Mouse (Mus musculus): ENCODE measurements at regions not wholly inside any gene's neighbourhood (a gene's known extent, or its start where the extent isn't known, plus 50 kb on each side); places are given as distances from the start of the nearest gene placed in this dataset.

DNA sequence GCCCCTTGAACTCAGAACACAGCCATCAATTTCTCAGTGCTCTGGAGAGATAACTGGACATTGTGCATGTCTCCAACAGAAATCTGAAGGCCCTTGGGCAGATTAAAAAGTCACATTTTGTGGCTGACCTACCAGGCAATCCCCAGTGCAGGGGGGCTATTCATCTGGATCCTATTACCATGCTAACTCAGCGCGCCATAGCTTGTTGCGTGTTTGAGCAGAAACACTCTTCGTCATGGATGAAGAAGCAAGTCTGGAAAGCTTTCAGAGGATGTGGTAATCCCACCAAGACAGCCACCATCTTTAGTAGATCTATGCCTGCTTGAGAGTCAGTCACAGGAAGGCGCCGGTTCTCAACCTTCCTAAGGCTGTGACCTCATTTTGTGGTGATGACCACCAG, 243.9 kb downstream of the Sipa1l2 start:
- no peak for DNase-seq (ENCODE audit: low read depth)

DNA sequence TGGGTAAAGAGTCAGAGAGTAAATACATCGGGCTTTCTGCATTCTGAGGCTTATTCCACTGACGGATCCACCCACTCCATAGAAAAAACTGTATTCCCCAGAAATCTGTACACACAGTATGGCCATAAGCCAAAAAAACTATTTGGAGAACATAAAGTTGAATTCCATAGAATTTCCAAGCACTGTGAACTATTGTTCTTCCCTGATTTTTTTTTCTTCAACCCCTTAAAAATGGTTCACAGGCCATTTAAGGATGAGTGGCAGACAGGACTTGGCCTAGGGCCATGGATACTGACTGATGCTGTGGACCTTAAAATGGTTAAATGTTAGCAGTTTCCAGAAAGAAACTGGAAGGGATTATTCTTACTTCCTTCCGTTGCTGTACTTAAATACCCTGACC, 247.0 kb downstream of the Sipa1l2 start:
- DNase-seq (ENCODE audit: low read depth) = no peak

DNA sequence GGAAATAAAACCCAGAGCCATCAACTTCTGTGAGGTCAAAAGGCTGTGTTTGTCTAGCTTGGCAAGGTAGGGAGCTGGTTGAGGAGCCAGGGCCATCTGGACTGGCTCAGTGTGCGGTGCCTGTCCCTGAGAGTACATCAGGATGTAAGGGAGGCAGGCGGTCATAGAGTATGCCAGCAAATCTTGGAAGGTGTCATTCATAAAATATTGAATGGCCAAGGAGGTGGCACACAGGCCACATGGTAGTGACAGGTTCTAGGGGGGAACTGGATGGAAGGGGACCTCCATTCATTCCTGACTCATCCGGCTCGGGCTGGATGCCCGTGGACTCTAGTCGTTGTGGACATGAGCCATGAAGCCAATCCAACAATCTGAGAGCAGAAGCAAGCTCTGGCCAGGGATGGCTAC, 252.0 kb downstream of the Sipa1l2 start:
- DNase-seq (ENCODE audit: low read depth) = no peak

DNA sequence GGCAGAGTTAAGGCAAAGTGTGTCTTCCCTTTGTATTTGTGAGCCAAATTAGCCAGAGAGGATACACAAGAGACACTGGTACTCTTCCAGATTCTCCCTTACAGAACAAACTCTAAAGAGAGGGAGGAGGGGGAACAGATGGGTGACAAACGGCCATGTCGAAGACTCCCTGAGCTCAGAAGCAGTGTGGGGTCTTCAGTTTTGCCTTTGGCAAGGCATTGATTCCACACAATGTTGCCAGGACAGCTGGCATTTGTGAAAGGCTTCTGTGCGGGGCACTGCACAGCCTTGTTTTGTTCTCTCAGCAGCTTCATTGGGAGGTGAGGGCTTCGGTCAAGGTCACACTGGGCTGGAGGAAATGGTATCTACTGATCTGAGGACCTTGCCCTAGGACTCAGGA, 253.9 kb downstream of the Sipa1l2 start:
- DNase-seq (ENCODE audit: low read depth) = no peak

DNA sequence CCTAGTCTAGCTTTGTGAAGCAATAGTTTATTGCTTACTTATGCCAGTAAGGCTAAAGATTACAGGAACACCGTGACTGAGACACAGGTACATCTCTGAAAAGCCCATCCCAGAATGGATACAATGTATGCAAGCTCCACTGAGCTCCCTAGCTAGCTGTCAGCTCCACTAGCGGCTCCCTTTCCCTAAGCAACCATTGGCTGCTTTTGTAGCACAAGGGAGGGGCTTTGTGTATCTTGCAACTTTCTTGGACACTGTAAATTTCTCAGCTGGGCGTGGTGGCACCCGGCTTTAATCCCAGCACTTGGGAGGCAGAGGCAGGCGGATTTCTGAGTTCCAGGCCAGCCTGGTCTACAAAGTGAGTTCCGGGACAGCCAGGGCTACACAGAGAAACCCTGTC, 254.6 kb downstream of the Sipa1l2 start:
- no peak for DNase-seq (ENCODE audit: low read depth)

DNA sequence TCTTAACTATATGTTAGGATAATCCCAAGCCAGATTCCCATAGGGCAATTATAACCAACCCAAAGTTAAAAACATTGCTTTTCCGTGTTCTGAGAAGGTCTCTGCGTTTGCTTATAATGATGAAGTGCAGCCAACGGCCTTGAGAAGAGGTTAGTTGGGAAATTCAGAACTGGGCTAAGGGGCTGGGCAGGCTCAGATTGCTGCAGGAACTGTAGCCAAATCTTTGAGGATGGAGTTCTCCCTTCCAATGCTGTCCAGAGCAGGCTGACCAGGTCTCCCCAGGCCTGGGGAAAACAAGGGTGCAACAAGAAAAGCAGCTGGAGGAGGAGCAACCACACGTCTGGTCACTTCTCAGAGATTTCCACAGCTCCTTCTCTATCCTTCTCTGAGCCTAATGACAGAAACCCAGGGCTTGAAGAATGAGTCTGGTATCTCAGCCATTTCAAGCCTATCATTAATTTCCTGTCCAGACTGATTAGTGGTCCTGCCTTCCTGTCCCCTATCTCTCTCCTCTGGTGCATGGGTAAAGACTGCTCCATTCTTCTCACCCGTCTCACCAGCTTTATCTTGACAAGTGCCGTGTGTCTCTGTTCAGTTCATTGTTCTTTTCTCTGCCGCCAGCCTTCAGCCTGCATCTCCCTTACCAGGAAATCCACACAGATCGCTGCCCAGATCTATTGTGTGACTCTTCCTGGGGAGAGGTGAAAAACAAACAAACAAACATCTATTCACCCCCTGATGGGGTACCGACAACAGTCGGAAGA, 255.2 kb downstream of the Sipa1l2 start:
- no peak for DNase-seq (ENCODE audit: low read depth)

DNA sequence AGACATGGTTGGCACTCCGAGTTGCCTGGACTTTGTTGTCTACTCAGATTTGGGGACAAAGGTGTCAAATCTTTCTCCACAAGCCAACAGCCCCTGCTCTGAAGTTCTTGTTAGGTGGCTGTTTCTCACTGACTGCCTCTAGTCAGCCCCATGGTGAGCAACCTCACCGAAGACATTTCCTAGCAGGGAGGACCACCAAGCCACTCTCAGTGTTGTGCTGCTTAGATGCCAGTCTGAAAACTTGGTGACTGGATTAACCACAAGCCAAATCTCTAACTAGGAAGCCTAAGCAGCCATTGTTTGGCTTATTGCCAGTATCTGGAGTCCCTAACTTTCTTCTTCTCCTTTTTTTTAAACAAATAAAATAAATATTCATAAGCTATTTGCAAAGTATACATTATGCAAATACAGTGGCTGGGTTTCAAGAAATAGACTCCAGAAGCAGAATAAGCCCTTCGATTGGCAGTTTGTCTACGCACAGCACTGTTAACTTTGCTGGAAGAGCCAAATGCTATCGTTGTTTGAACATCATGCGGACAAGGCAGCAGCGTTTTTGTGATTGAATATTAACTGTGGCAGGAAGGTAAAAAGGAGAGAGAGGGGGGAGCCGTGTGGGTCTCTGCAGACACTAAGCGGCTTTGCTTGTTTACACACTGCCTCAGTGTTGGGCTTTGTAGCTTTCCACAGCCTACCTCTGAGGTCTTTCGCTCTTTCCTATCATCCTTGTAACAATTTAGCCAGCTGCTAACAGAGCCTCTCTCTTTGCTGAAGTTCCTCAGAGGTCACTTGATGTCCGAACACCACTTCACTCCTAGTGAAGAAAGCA, 257.4 kb downstream of the Disc1 start:
- no peak for DNase-seq (ENCODE audit: low read depth)
